Mouse (Mus musculus) cerebellum, postnatal 14 days (tissue): ENCODE data around the gene Nat8f3.
A peak's percentile ranks its signal among the peaks of the same experiment; 100 is the strongest.
"Not testable (repeated sequence)": the region's sequence is repeated elsewhere in the genome, so short reads cannot be mapped to it uniquely, and the experiment has no call there.

Experiments used
- DNase-seq, 2 experiments: peaks; one replicate each; pipeline ENCODE4 v3.0.0; 2021; ENCODE audit warnings: mixed read lengths in 2 of 2

Gene Nat8f3

DNA sequence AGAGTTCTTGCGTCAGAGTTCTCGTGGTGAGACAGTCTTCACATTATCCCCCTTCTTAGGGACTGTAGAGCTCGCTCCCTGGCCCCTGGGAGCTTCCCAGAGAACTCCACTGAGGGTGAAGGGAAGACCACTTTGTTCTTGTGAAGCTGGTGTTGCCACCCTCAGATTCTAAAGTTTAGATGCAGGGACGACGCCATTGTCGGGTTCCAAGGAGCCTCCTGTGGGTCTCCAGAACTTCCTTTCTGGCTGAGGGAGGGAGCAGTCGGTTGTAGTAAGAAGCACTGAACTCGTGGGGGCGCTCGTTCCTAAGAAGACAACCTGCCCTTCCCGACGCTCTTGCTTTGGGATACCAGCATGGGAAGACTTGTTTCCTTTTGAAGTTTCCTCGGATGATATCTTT, at the start of gene Nat8f3:
Nat8f3 (minus strand) TSS at position 223 of the 400 bp plus-strand sequence.
- peak; percentile 33 to 56 for DNase-seq

DNA sequence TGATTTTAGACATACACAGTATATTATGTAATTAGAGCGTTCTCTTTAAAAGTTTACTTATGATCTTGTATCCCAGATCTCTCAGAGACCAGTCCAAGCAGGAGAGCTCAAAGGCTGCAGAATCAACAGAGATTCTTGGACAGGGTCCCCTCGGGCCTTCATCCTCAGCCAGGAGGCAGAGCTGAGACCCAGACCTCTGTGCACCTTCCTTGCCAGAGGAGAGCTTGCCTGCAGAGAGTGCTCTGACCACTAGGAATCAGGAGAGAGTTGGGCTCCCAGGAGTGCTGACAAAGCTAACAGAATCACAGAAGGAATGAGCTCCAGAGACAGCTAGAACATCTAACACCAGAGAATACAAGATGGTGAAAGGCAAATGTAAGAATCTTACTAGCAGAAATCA, 47.8 kb upstream of the Nat8f3 start:
- DNase-seq: no peak

DNA sequence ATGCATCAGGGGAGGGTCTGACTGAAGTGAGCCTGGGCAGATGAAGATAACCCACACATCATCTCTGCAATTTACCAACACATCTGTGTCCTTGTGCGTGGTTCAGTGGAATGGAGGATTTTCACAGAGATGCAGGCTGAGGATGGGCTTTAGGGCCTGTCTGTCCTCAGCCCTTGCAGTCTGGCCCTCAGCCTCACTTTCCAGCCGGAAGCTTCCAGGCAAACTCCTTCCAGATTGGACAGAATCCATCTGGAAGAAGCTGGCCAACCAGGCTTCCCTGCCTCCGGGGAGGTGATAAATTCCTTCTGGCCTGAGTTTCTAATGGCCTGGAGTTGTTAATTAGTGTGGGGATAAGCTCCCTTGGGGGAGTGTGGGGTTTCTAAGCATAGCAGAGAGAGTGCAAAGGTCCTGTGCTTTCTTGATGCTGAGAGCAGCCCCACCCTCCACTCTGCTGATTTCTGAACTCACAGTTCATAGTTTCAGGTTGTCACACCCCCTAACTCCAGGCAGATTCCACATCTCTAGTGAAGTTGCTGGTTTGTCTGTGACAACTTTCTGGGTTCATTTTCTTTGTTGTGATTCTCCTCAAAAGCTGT, 45.5 kb upstream of the Nat8f3 start:
- DNase-seq: not testable (repeated sequence)

DNA sequence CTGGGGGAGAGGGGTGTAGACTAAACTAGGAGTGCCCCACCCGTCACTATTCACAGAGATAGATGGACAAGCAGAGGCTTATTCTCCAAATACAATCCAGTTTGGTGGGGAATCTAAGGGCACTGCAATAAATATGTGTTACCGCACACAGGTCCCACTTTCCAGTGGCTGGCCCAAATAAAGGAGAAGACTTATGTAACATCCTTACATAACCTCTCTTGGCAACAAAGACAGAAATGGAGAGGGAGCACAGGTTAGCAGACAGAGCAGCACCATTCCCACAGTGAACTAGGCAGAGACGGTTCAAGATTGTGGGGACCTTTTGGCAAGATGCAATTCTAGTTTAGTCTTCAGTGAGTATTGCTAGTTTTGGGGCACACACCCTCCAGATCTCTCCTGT, 45.0 kb upstream of the Nat8f3 start:
- DNase-seq: not testable (repeated sequence)

GRCm38 (mm10) chr6:85809784-85810183, 44.2 kb upstream of the Nat8f3 start:
- not testable (repeated sequence) for DNase-seq

DNA sequence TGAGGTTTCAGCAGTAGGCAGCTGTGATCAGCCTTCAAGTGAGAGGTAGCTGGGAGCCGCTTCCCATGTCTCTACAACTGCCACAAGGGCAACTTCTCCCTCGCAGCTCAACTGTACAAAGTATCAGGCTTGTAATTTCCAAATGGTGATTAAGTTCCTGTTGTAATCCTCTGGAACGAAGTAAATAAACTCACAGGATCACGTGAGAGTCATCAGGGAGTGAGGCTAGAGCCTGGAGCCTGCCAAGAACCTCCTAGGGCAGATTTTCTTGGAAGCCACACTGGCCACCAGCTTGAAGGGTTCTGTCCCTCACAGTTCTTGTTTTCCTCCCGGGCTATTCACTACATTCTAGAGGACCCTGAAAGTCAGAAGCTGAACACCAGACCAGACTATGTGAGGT, 37.6 kb upstream of the Nat8f3 start:
- DNase-seq: not testable (repeated sequence)

DNA sequence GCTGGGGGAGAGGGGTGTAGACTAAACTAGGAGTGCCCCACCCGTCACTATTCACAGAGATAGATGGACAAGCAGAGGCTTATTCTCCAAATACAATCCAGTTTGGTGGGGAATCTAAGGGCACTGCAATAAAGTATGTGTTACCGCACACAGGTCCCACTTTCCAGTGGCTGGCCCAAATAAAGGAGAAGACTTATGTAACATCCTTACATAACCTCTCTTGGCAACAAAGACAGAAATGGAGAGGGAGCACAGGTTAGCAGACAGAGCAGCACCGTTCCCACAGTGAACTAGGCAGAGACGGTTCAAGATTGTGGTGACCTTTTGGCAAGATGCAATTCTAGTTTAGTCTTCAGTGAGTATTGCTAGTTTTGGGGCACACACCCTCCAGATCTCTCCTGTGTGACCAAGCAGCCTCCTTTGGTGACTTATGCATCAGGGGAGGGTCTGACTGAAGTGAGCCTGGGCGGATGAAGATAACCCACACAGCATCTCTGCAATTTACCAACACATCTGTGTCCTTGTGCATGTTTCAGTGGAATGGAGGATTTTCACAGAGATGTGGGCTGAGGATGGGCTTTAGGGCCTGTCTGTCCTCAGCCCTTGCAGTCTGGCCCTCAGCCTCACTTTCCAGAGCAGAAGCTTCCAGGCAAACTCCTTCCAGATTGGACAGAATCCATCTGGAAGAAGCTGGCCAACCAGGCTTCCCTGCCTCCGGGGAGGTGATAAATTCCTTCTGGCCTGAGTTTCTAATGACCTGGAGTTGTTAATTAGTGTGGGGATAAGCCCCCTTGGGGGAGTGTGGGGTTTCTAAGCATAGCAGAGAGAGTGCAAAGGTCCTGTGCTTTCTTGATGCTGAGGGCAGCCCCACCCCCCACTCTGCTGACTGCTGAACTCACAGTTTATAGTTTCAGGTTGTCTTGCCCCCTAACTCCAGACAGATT, 2.2 kb downstream of the Nat8f3 start:
- not testable (repeated sequence) for DNase-seq

- DNase-seq: not testable (repeated sequence)
Measured at GRCm38 (mm10) chr6:85762678-85763077, 2.9 kb downstream of the Nat8f3 start.

DNA sequence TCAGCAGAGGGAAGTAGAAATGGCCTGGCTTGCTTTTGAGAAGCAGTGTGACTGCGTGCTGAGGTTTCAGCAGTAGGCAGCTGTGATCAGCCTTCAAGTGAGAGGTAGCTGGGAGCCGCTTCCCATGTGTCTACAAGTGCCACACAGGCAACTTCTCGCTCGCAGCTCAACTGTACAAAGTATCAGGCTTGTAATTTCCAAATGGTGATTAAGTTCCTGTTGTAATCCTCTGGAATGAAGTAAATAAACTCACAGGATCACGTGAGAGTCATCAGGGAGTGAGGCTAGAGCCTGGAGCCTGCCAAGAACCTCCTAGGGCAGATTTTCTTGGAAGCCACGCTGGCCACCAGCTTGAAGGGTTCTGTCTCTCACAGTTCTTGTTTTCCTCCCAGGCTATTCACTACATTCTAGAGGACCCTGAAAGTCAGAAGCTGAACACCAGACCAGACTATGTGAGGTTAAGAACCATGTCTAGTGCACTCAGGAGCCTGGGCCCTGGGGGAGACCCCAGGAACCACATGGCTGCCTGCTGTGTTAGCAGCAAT, 9.8 kb downstream of the Nat8f3 start:
- DNase-seq: not testable (repeated sequence)

GRCm38 (mm10) chr6:85713105-85713504, 52.4 kb downstream of the Nat8f3 start, which contains the start of gene Nat8f7:
Nat8f7 (minus strand) TSS chr6:85713205.
- peak; percentile 3 to 21 for DNase-seq

- not testable (repeated sequence) for DNase-seq
Measured at GRCm38 (mm10) chr6:85709607-85710006, 55.9 kb downstream of the Nat8f3 start.

- peak in 1 of 2 experiments; percentile 11 for DNase-seq
Measured at GRCm38 (mm10) chr6:85709206-85709605, 56.3 kb downstream of the Nat8f3 start.

GRCm38 (mm10) chr6:85701943-85702342, 63.6 kb downstream of the Nat8f3 start:
- not testable (repeated sequence) for DNase-seq
